Mouse (Mus musculus) cerebellum, postnatal 14 days (tissue): ENCODE data around the gene Sipa1l1.
"Not testable (repeated sequence)": the region's sequence is repeated elsewhere in the genome, so short reads cannot be mapped to it uniquely, and the experiment has no call there.

Source experiments
- DNase-seq, 2 experiments: peaks; one replicate each; pipeline ENCODE4 v3.0.0; 2021; ENCODE audit warnings: mixed read lengths in 2 of 2

Gene Sipa1l1

DNA sequence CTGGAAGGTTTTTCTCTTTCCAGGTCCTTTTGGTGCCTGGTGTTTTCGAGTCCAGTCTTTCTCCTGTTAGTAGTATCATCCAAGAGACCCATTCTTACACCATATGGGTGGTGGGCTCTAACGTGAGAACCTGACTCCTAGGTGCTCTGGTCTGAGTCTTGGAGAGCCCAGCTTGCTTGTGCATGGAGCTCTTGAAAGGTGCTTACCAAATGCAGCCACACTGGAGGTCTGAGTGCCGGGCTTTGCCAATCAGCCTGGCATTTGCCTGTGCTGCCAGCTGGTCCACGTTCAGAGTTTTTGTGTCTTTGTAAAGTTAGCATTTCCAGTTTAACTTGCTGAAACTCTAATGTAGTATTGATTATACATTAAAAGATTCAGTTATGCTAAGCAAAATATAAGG, 9.5 kb downstream of the Sipa1l1 start:
- DNase-seq: no peak

DNA sequence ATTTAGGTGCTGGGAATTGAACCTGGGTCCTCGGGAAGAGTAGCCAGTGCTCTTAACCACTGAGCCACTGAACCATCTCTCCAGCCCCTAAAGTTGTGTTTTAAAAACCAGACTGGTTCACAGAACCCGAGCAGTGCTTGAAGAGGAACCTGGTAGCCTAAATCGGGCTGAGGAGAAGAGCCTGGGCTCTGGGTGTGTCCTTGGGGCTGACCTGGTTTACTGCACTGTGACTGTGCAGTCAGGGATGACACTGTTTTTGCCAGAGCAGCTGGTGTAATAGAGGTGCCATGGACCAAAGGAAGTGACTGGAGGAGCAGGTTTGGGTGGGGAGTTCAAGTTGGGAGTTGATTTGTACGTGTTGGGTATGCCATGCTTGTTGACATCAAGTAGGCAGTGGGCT, 10.5 kb downstream of the Sipa1l1 start:
- no peak for DNase-seq

DNA sequence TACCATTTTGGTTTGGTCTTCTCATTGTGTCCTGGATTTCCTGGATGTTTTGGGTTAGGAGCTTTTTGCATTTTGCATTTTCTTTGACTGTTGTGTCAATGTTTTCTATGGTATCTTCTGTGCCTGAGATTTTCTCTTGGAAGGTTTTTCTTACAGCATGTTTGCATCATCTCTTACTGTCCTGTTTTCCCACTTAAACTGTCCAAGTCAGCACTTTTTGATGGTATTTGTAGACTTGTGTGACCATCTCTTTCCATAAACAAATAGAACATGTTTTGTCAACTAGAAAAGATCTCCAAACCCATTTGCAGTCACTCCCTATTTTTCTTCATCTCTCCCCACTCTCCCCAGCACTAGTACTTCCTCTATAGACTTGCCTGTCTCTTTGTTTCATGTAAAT, 17.0 kb downstream of the Sipa1l1 start:
- not testable (repeated sequence) for DNase-seq

DNA sequence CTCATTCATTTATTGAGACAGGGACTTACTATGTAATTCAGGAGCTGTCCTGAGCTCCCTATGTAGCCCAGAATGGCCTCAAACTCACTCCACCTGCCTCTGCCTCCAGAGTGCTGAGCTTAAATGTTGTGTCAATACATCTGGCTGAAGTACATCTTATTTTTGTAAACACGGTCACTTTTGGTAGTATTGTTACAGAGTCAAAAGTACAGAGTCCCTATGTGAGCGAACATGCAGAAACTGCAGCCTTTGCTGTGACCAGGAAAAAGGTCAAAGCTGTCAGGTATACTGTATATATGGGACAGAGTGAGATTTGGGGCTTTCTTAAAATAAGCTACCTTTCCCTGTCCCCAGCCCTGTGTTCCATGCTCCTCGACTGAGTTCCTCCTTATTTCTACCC, 17.6 kb downstream of the Sipa1l1 start:
- no peak for DNase-seq

DNA sequence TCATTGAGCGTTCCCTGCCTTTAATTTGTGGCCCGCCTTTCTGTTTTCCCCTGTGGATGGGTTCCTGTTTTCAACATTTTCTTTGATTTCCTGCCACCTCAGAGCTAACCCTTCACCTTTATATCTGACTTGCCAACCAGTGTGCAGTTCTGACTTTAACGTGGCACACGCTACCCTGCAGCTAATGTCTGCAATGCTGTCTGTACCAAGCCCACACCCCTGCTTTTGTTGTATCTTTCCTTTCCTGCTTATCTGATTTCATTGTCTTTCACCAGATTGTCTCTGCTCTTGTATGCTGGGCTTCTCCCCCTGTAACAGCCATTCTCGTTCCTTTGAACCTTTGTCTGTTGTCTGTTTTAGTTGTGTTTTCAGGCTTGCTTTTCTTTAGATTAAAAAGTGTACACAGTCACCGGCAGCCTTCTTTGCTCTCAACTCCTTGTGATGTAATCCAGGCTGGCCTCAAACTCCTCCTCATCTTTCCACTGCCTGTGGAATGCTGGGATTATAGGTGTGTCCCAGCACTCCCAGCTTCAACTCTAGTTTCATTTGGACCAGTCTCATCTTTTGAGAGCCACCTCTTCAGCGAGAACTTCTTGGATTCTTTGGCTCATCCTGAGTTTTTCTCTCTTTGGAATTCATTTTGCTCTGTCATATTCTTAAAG, 18.2 kb downstream of the Sipa1l1 start:
- DNase-seq: no peak

DNA sequence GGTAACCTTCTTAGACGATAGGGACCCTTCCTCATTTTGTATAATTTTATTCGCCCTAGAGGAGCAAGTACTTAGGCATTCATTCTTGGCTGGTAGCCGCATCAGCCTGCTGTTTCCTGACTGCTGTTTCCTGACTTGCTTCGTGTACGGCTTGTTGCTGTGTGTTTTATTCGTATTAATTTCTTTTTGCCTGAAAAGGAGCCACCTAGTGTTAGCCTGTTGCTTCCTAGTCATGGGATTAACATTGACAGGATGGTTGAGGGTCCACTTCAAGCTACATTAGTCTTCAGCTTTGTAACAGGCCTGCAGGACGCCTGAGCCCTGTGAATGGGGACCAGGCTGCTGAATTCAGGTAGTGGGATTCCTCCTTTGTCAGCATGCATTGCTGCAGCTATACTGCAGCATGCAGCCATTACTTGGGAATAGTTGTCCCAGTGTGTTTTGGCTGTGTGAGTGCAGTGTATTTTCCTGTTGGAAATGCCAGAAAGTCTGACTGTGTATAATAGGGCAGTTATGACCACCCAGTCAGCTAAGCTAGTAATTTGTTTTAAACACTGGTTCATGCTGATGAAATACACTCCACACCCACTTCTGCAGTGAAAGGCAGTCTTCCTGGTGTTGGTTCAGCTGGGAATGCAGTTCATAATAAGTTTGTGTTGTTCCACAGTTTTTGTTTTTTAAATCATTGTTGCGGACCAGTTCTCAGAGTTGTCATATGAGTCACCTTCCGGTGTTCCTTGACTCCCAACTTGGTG, 19.4 kb downstream of the Sipa1l1 start:
- DNase-seq: no peak

DNA sequence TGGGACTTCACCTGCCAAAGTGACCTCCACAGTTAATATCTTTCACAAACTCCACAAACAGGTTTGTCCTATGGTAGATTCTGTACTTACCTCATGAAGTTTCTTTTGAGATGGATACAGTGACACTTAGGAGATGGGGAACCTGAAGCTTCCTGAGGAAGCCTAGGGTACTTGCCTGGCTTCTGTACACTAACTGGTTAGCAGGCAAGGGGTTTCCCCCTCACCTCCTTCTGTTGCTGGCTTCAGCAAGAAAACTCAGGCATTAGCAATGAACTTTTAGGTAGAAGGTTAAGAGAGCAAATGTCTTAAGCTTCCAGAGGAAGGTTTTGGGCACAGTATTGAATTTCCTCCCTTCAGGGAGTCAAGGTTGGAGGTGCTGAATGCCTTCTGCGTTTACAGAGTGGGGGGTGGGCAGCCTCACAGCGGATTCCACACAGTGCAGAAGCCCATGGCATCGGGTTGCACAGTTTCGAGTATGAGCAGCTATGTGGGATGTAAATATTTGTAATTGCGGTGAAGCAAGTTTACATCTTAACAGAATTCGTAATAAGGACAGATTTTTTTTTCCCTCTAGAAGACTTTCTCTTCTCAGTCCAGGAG, 20.1 kb downstream of the Sipa1l1 start:
- DNase-seq: no peak

DNA sequence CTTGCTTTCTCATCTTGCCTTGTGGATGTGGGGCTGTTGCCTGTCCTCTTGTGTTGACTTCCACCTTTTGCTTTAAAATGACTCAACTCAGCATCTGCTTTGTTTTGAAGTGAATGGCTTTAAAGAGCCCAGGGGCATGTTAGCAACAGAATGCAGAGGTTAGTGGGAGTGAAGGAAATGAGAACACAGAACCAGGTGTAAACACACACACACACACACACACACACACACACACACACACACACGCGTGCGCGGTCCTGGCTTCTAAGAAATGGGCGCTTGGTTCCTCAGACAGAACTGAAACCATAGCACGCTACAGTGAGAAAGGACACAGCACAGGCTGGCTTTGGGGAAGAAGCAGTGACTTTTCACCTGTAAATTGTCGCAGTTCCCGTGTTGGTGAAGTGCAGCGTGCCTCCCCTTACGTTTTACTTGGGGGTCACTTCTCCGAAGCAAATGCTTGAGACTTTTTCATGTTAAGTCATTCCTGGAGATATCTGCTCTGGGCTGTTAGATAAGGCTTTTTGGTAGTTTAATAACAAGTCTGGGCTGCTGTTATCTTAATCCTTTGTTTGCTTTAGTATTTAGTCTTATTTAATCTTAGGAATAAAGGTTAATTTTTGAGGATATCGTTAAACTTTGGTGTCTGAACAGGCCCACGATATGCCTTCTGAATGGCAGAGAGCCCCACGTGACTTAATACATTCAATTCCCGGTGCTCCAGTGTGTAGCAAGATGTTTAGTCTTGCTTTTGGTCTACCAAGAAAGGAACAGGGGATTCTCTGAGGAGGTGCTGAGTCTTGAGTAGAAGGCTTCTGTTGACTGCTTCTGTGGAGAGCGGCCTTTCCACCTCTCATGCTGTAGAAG, 20.8 kb downstream of the Sipa1l1 start:
- DNase-seq: no peak

DNA sequence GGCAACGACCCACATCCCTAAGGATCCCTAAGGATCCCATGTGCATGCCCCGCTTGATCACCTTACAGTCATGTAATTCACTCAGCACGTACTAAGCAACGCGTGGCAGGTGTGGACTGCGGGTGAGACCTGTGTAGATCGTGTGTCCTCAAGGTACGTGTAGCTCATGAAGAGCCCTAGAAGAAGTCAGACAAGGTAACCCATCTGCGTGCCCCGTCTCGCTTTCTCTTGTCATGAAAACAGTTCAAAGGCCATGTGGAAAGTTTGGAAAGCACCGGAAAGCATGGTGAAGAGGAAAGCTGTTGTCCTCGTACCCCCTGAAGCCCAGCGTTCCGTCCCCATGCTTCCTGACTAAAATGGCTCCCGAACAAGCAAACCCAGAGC, 21.5 kb downstream of the Sipa1l1 start:
- no peak for DNase-seq

DNA sequence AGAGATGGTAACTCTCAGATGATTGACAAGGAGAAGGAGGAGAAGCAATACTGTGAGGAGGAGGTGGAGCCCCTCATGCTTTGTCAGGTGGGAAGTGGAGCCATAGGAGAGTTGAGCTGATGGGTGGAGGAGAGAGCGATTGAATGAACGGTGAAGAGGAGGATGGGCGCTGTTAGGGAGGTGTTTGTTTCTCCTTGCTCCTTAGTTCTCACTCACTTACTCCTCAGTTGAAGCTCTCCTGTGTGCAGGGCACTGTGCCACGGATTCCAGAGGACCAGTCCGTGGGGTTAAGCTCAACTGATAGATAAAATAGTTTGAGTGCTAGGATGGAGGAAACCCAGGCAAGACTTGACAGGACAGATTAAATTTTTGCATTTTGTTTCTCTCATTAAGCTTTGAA, 22.6 kb downstream of the Sipa1l1 start:
- no peak for DNase-seq

DNA sequence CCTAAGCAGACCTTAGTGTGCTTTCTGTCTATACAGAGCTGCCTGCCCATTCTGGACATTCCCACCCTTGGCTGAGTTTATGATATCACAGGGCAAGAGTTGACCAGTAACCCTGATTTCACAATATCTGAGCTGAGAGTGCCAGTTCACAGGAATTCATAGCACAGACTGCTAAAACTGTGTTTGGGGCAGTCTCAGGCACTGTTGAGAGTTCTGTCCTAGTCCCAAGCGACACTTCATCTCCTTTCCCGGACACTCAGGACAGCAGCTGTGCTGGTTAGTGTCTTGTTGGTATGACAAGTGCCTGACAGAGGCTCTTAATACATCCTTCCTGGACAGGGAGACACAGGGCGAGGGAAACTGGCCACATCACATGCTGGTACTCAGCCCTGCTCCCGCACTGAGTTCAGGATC, 23.5 kb downstream of the Sipa1l1 start:
- no peak for DNase-seq

DNA sequence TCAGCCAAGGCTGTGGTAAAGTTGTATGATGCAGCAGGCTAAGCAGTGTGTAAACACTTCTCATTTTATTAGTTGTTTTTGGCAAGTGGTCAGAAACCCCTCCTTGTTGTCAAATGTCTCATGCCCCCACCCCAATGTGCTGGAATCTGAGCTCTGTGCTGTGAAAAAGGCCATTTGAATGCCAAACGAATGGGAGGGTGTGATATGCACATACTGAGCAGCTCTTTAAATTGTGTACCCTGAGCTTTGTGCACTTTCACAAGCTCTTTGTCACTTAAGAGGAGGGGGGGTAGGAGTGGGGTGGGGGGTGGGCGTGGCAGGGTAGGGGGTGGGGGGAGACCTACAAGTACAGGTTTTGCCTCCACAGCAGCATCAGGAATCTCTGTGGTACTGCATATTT, 24.4 kb downstream of the Sipa1l1 start:
- no peak for DNase-seq

DNA sequence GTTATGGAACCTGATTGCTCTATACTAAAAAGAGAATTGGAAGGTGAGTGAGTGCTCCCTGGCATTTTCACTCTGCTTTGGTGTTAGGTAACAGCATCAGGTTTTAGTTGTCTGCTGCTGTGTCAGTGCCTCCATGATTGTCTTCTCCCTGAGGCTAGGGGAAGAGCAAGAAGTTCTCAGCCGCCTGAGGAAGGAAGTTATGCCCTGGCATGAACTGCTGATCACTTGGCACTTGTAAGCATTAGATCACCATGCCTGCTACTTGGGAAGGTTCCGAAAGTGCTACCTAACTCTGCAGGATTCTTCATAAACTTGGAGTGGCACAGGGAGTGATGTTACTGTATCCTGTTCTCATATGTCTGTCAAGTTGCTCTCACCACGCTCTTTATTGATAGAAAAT, 25.8 kb downstream of the Sipa1l1 start:
- no peak for DNase-seq

DNA sequence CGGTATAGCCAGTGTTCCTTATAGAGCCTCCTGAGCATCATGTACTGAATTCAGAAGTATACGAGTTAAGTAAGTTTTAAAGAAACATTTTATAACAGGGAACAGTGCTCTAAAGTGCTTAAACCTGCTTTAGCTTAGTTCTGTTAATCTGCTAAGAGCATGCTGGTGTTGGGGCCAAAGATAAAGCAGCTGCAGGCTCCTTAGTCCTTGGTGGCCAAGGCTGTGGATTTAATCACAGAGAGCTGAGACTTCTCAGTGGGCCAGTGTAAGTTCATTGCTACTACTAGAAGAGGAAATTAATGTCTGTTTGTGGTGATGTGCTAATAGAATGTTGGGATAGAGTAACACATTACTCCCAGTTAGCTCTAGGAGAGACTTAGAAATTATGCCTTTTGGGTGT, 27.1 kb downstream of the Sipa1l1 start:
- no peak for DNase-seq

DNA sequence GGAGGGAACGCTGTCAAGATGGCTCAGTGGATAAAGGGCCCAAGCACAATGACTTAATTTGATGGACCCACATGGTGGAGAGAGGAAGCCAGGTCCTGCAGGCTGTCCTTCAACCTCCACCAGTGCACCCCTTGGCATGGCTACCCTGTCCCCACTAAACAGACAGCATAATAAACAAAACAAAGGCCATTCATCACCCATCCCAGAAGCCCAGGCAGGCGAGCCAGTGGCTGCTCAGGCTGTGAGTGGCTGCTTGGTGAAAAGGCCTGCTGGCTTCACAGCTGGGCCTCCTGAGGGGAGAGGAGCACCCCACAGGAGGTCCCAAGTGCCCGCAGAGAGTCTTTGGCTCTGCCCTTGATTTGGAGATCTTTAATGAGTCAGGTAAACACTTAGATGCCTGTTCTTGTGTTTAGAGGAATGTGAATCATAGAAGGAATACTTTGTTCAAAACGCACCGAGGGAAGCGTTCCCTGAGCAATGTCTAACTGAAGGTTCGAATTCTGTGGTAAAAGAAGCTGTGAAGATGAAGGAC, 27.6 kb downstream of the Sipa1l1 start:
- no peak for DNase-seq

DNA sequence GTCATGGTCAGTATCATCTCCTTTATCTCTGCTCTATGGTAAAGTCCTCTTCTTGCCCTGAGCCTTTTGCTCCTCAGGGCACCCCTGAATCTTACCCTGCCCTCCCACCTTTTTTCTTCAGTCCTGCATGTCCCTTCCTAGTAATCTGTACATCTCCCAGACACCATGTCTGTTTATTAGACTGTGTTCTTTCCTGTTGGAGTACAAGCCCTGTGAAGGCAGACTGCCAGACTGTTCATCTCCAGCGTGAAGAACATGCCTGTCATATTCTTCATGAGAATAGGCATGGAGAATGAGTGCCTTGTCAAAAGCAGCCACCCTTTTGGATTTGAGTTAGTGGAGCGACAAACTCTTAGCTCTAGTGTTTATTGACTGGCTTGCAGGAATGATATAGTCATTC, 28.1 kb downstream of the Sipa1l1 start:
- no peak for DNase-seq

DNA sequence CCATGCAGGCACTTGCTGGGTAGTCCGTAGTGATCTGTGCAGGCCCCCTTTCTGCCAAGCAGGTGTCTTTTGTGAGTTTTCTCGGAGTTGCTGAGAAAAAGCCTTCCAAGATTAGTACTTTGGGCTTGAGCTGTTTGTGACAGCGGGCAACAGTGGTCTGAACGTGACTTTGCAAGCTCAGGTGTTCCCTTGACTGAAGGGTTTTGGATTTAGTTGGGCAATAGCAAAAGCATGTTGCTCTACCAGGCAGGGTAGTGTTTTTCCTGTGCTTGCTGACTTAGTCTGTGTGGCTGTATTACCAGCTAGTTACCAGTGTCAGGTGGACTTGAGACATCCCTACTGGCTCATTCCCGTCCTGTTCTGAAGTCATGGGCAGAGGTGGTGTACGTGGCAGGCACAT, 30.2 kb downstream of the Sipa1l1 start:
- DNase-seq: no peak

DNA sequence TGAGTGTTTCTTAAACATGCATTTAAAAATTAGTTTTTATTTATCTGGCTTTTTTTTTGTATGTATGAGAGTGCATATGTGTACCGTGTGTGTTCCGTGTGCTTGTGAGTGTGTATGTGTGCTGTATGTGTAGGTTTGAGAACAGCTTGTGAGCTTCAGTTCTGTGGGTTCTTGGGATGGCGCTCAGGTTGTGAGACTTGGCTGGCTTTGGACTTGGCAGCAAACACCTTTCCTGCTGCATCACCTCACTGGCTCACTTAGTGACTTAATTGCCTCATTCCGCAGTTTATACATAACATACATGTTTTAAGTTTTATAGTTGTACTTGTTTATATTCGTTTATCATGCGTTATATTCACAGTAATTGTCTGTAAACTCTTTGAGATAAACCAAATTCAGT, 35.0 kb downstream of the Sipa1l1 start:
- DNase-seq: peak; percentile 10 to 26

DNA sequence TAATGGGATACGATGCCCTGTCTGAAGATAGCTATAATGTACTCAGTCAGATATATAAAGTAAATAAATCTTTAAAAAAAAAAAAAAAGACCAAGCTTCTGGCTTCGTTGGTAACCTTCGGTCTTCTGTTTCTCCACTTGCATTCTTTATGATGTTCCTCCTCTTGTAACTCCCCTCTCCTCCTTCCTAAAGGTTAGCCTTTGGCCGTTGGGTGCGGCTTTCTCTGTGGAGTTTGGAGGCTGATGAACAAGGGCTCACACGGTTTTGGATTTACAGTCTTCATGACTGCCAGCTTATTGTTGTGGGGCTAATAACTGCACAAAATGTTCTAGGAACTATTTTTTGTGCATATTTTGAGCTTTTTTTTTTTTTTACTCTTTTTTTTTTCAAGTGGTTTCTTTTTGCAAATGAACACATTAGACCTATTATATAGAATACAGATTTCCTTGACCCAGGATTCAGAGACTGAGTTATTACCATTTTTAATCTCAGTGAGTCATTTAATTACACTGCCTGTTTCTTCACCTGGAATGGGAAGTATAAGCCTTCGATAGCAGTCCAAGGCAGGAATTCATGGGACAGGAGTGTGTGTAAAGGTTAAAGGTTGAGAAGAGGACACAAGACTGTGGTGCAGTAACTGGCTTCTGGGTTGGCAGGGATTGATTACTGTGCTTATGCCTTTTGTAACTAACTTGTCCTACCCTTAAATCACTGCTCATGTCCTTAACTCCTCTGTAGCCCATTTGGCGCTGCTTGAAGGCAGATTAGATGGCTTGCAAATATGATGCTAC, 37.9 kb downstream of the Sipa1l1 start:
- DNase-seq: no peak

DNA sequence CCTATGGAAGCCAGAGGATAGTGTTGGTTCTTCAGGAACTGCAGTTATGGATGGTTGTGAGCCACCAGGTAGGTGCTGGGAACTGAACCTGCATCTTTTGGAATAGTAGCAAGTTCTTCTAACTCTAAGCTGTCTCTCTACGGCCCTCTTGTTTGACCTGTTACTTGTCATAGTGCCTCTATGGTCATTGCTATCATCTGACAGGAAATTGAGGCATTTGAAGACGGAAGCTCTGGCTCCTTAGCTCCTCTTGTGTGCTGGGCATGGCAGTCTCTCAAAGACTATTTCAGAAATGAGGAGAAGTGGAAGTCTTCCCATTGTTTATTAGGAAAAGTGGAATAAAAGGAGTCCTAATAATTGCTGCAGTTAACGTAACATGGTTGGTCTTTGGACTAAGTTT, 38.9 kb downstream of the Sipa1l1 start:
- no peak for DNase-seq

DNA sequence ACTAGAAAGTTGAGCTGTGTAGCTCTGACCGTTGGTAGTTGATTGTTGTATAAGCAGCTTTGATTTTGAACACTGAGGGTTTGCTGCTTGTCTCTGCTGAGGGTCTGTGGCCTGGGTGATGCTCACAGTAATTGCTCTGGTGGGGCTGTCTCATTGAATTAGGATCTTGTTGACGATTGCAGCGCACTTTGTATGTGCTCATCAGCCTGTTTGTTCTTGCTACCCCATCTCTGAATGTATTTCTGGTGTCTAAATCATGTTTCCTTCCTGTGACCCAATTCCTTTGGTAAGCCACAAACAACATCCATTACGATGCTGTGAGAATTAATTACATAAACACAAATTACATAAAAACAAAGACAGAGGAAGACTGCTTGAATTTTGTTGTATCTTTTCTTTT, 39.5 kb downstream of the Sipa1l1 start:
- no peak for DNase-seq

DNA sequence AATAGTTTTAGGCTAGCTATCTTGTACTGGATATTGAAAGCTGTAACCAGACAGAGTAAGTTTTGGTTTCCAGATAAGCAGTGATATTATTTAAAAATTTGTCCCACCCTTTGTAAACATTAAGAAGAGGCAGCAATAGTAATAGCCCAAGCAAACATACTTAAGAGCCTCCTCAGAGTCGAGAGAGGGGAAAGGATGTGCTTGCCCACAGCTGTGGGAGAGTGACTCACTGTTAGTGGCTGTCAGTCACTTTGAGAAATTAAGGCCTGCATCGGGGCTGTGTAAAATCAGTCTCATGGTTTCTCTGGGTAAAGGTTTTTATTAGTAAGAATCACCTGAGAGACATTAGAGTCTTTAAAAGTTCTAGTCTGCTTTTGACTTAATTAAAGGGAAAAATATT, 40.6 kb downstream of the Sipa1l1 start:
- DNase-seq: no peak
